Mouse (Mus musculus) MEL (cell line): ENCODE measurements at regions not wholly inside any gene's neighbourhood (a gene's known extent, or its start where the extent isn't known, plus 50 kb on each side); places are given as distances from the start of the nearest gene placed in this dataset.

ENCODE experiments used
- CTCF ChIP-seq, 3 experiments: IDR thresholded peaks in 2 of 3; conservative IDR thresholded peaks in 1 of 3; 2 replicates each; pipeline ENCODE4 v1.5.1; 2011 to 2012; ENCODE audit warnings: low read length in 3 of 3, low read depth in 2 of 3, mild to moderate bottlenecking in 2 of 3, improper control_type of control experiment in 1 of 3, inconsistent platforms in 1 of 3, mixed read lengths in 1 of 3, moderate library complexity in 1 of 3; ENCODE audit not compliant: control insufficient read depth in 1 of 3, insufficient read depth in 1 of 3, poor library complexity in 1 of 3, severe bottlenecking in 1 of 3
- EP300 ChIP-seq, 2 experiments: IDR thresholded peaks; 2 replicates each; pipeline ENCODE4 v1.6.1; 2011; ENCODE audit warnings: improper control_type of control experiment in 2 of 2, low read length in 2 of 2, low read depth in 1 of 2, mild to moderate bottlenecking in 1 of 2
- NRF1 ChIP-seq: IDR thresholded peaks from 2 replicates; pipeline ENCODE4 v1.6.1; 2014; ENCODE audit warnings: low read depth, mild to moderate bottlenecking, inconsistent platforms, low read length, improper control_type of control experiment, moderate library complexity; ENCODE audit not compliant: poor library complexity, insufficient read depth, severe bottlenecking
- ZKSCAN1 ChIP-seq: IDR thresholded peaks from 2 replicates; pipeline ENCODE4 v1.6.1; 2012; ENCODE audit warnings: low read depth, mild to moderate bottlenecking, inconsistent platforms, low read length, improper control_type of control experiment, moderate library complexity

DNA sequence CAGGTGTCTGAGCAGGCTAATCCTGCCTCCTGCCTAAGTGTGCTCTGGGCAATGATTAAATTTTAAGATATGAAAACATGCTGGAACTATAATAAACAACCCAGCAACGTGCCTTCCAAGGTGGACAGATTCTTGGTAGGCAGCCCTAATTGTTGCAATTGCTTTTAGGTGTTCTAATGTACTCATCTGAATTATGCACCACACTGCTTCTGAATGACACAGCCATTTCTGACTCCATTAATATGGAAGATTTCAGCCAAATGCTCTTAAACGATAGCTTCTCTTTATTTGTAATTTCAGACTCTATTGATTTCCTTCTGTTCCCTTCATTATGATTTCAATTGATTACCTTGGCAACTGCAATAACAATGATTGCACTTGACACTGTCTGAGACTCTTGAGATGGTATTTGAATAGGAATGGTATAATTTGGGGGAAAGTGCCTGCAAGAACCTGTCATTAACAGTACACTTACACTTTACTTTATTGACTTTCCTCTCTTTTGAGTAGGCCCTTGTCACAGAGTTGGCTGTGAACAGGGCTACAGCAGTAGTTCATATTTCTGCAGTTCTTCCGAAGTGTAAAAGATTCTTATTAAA lies 422.8 kb upstream of the Dmac1 start:
- TF ChIP-seq NRF1 (no peak), EP300 (IDR thresholded peaks at IDR 0.05; ENCODE audit: low read depth in 1 of 2, low read length in 2 of 2) (no peak), CTCF (IDR thresholded peaks at IDR 0.05 in 2 of 3, conservative IDR thresholded peaks at IDR 0.05 in 1 of 3; ENCODE audit: control insufficient read depth in 1 of 3, insufficient read depth in 1 of 3, low read depth in 2 of 3, low read length in 3 of 3, poor library complexity in 1 of 3, severe bottlenecking in 1 of 3) (no peak), ZKSCAN1 (no peak)
